Mouse (Mus musculus): Measurements from ENCODE around the gene Tns4.

Gene Tns4

GRCm38 (mm10) chr11:99118420-99118819 is 29.3 kb upstream of the Tns4 start:
- DNase-seq (ENCODE audit: low spot score in 2 of 2), result no peak

- no peak for DNase-seq (ENCODE audit: low spot score in 2 of 2)
Measured at GRCm38 (mm10) chr11:99117907-99118306, 28.8 kb upstream of the Tns4 start.

- DNase-seq (ENCODE audit: low spot score in 2 of 2), result no peak
Measured at GRCm38 (mm10) chr11:99115940-99116339, 26.8 kb upstream of the Tns4 start.

GRCm38 (mm10) chr11:99113111-99113510 is 24.0 kb upstream of the Tns4 start:
- DNase-seq (ENCODE audit: low spot score in 2 of 2), result no peak

- no peak for DNase-seq (ENCODE audit: low spot score in 2 of 2)
Measured at GRCm38 (mm10) chr11:99112700-99113099, 23.6 kb upstream of the Tns4 start.

- no peak for DNase-seq (ENCODE audit: low spot score in 2 of 2)
Measured at GRCm38 (mm10) chr11:99111631-99112030, 22.5 kb upstream of the Tns4 start.

GRCm38 (mm10) chr11:99111155-99111554 is 22.0 kb upstream of the Tns4 start:
- DNase-seq (ENCODE audit: low spot score in 2 of 2), result no peak

- no peak for DNase-seq (ENCODE audit: low spot score in 2 of 2)
Measured at GRCm38 (mm10) chr11:99110370-99111110, 21.4 kb upstream of the Tns4 start.

GRCm38 (mm10) chr11:99108296-99108695 is 19.2 kb upstream of the Tns4 start:
- no peak for DNase-seq (ENCODE audit: low spot score in 2 of 2)

- DNase-seq (ENCODE audit: low spot score in 2 of 2), result no peak
Measured at GRCm38 (mm10) chr11:99105981-99106726, 17.0 kb upstream of the Tns4 start.

GRCm38 (mm10) chr11:99104609-99105410 is 15.7 kb upstream of the Tns4 start:
- no peak for DNase-seq (ENCODE audit: low spot score in 2 of 2)

GRCm38 (mm10) chr11:99102575-99103270 is 13.6 kb upstream of the Tns4 start:
- no peak for DNase-seq (ENCODE audit: low spot score in 2 of 2)

GRCm38 (mm10) chr11:99101693-99102092 is 12.6 kb upstream of the Tns4 start:
- DNase-seq (ENCODE audit: low spot score in 2 of 2), result no peak

- no peak for DNase-seq (ENCODE audit: low spot score in 2 of 2)
Measured at GRCm38 (mm10) chr11:99100215-99100614, 11.1 kb upstream of the Tns4 start.

GRCm38 (mm10) chr11:99099516-99099915 is 10.4 kb upstream of the Tns4 start:
- DNase-seq (ENCODE audit: low spot score in 2 of 2), result peak in 1 of 2 experiments; percentile 21

GRCm38 (mm10) chr11:99098924-99099323 is 9.8 kb upstream of the Tns4 start:
- DNase-seq (ENCODE audit: low spot score in 2 of 2), result no peak

- DNase-seq (ENCODE audit: low spot score in 2 of 2), result no peak
Measured at GRCm38 (mm10) chr11:99096996-99097774, 8.1 kb upstream of the Tns4 start.

GRCm38 (mm10) chr11:99096417-99096816 is 7.3 kb upstream of the Tns4 start:
- DNase-seq (ENCODE audit: low spot score in 2 of 2), result no peak

GRCm38 (mm10) chr11:99095759-99096158 is 6.7 kb upstream of the Tns4 start:
- no peak for DNase-seq (ENCODE audit: low spot score in 2 of 2)

- no peak for DNase-seq (ENCODE audit: low spot score in 2 of 2)
Measured at GRCm38 (mm10) chr11:99094911-99095676, 6.0 kb upstream of the Tns4 start.

Measured in heart, adult 9 months (tissue).